Mouse (Mus musculus): ENCODE measurements around the gene Mettl7a3.

DNA sequence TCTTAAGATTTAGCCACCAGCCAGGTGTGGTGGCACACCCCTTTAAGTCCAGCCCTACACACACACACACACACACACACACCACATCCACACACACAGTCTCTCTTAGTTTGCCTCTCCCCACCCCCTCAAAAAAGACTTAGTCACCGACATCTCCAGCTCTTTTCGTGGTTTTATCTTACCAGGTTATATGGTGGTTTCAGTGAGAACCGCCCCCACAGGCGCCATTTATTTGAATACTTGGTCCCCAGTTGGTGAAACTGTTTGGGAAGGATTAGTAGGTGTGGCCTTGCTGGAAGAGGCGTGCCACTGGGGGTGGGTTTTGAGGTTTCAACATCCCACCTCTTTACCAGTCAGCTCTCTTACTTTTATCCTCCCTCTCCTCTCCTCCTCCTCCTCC lies 36.9 kb upstream of the Mettl7a3 start:
- TF ChIP-seq MAX (IDR thresholded peaks at IDR 0.05) (no peak), CTCF (IDR thresholded peaks at IDR 0.05; ENCODE audit: control insufficient read depth, insufficient read depth, insufficient read length) (no peak), CEBPB (IDR thresholded peaks at IDR 0.05; ENCODE audit: low read depth) (no peak)
